Mouse (Mus musculus): ENCODE results near the gene Oas1f.

GRCm38 (mm10) chr5:120811951-120812819 lies 35.0 kb upstream of the Oas1f start, which contains the start of gene Oas1c:
- TF ChIP-seq CTCF (IDR thresholded peaks at IDR 0.05; ENCODE audit: low read depth): no peak
- TF ChIP-seq EP300 (IDR thresholded peaks at IDR 0.05; ENCODE audit: low read depth): no peak

Data from liver, postnatal 0 days (tissue).